In the genomic region with DNA sequence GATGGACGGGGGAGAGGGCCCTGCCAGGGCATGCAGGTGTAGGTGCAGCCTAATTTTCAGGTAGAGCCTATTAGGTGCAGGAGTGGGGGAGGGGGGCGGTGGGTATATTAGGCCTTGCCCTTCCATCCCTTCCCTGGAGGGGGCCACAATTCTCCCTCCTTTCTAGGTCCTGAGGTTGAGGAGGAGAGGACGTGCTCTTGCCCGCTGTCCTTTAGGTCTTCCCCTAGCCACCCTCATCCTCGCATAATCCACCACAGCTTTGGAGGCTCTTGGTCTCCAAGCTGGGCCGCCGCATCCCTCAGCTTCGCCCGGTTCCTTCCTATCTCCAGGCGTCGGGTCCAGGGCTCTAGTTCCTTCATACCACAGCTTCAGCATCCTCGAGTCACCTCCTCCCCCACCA, we compare ENCODE assay signal across 1 mouse cellular context.
TF ChIP-seq lines count a peak whose summit lies in the region.

No protein-coding gene starts in this region.

TF ChIP-seq in MEL, 35 proteins besides CTCF, POLR2A, EP300 and RAD21:
- TF ChIP-seq MAZ (IDR thresholded peaks at IDR 0.05; ENCODE audit: low read depth, low read length) (no peak), USF1 (IDR thresholded peaks at IDR 0.05; ENCODE audit: low read depth, low read length) (no peak), SIN3A (IDR thresholded peaks at IDR 0.05; ENCODE audit: low read length) (no peak), TCF12 (IDR thresholded peaks at IDR 0.05; ENCODE audit: low read depth, low read length) (no peak), MAX (IDR thresholded peaks at IDR 0.05; ENCODE audit: low read length) (no peak), MAFK (IDR thresholded peaks at IDR 0.05; ENCODE audit: borderline replicate concordance, low read depth, low read length) (no peak), MEF2A (IDR thresholded peaks at IDR 0.05; ENCODE audit: extremely low read depth, insufficient replicate concordance, low read depth, low read length, poor library complexity, severe bottlenecking) (no peak), ZC3H11A (IDR thresholded peaks at IDR 0.05; ENCODE audit: low read depth, low read length) (no peak), POLR2AphosphoS5 (IDR thresholded peaks at IDR 0.05; ENCODE audit: borderline replicate concordance, low read depth, low read length) (no peak), RCOR1 (IDR thresholded peaks at IDR 0.05; ENCODE audit: low read depth, low read length) (no peak), CHD1 (IDR thresholded peaks at IDR 0.05; ENCODE audit: low read depth, low read length) (no peak), ELF1 (IDR thresholded peaks at IDR 0.05; ENCODE audit: low read depth, low read length) (no peak)
TF ChIP-seq in MEL: peak in this region for 0.
